In the genomic region with DNA sequence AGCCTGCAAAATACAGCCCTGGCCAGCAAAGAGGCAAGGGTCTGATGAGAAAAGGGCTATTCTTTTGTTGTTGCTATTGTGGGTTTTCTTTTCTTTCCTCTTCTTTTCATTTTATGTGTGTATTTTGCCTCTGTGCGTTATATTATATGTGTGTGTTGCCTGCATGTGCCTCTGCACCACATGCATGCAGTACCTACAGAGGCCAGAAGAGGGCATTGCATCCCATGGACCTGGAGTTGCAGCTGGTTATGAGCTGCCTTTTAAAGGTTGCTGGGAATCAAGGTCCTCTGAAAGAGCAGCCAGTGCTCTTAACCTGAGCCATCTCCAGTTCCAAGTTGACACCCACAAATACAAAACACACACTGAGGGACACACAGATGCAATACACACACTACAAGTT, we compare ENCODE assay signal across 9 mouse cellular contexts. TPM values are rescaled to one million over a fixed set of nuclear protein-coding genes. Genes with fewer than 3 reads are reported as not detected.
A peak's percentile ranks its signal among the peaks of the same experiment; 100 is the strongest.
DNase-seq lines count a peak whose midpoint lies in the region; ATAC-seq and TF ChIP-seq lines count a peak whose summit lies in the region.
"Had no signal": no experiment of that assay in that cellular context is flagged by ENCODE, and none has a peak within 500 bp of the region (broad histone marks: within the 10 kb centered on the region; RNA-seq: fewer than 3 reads in every experiment).

No protein-coding gene starts in this region.

- TF ChIP-seq CTCF in kidney, adult 2 months (conservative IDR thresholded peaks at IDR 0.05; ENCODE audit: insufficient read depth, insufficient read length, low read depth, low read length), result peak; percentile 54
- peak; percentile 78 for TF ChIP-seq CTCF in G1E (IDR thresholded peaks at IDR 0.05; ENCODE audit: low read depth, low read length)
- peak; percentile 35; the same call in 1 of the 2 replicates for TF ChIP-seq CTCF in spleen, adult 2 months (IDR thresholded peaks at IDR 0.05; ENCODE audit: extremely low read depth, insufficient read depth, insufficient read length, insufficient replicate concordance)

- H3K27ac ChIP-seq in kidney, adult 2 months (ENCODE audit: insufficient read depth, low read depth, low read length), result no peak overlapping the region
- no peak overlapping the region for H3K27ac ChIP-seq in embryonic facial prominence, embryonic 10.5 days (replicated peaks)
- H3K27ac ChIP-seq in spleen, adult 2 months (ENCODE audit: insufficient read depth, low read length), result no peak overlapping the region
- H3K27ac ChIP-seq: embryonic facial prominence, embryonic 12.5 days had no signal

- H3K9me3 ChIP-seq in G1E (replicated peaks), result 0 out of 2 replicates have a peak, but pooled peaks cover 2% of the 10 kb centered on the region
- peaks cover 4% of the 10 kb centered on the region; the same call in 1 of the 2 replicates for H3K9me3 ChIP-seq in embryonic facial prominence, embryonic 10.5 days

- H3K36me3 ChIP-seq in kidney, adult 2 months (ENCODE audit: control insufficient read depth, insufficient read depth, low read length), result no peaks in the 10 kb centered on the region
- peaks cover 92% of the 10 kb centered on the region for H3K36me3 ChIP-seq in G1E (replicated peaks)
- peaks cover 16% of the 10 kb centered on the region for H3K36me3 ChIP-seq in embryonic facial prominence, embryonic 10.5 days (replicated peaks)
- H3K36me3 ChIP-seq in spleen, adult 2 months (ENCODE audit: control insufficient read depth, insufficient read depth, low read length), result no peaks in the 10 kb centered on the region
- H3K36me3 ChIP-seq: embryonic facial prominence, embryonic 12.5 days had no signal

- 93% methylated on average over 1 of the region's 1 CpGs for WGBS in kidney, adult 2 months
- WGBS in embryonic facial prominence, embryonic 10.5 days, result 97% methylated on average over 1 of the region's 1 CpGs
- WGBS in spleen, adult 2 months, result 97% methylated on average over 1 of the region's 1 CpGs

- no peaks in the 10 kb centered on the region for H3K27me3 ChIP-seq in kidney, adult 2 months (replicated peaks; ENCODE audit: control insufficient read depth, insufficient read depth, low read length)
- no peaks in the 10 kb centered on the region for H3K27me3 ChIP-seq in G1E (ENCODE audit: insufficient read depth, low read length)
- no peaks in the 10 kb centered on the region for H3K27me3 ChIP-seq in embryonic facial prominence, embryonic 10.5 days (replicated peaks; ENCODE audit: low read depth, poor library complexity, severe bottlenecking)
- H3K27me3 ChIP-seq in spleen, adult 2 months (ENCODE audit: control insufficient read depth, insufficient read depth, low read length), result no peaks in the 10 kb centered on the region
- H3K27me3 ChIP-seq: embryonic facial prominence, embryonic 12.5 days had no signal

- no peak overlapping the region for H3K4me3 ChIP-seq in kidney, adult 2 months (ENCODE audit: insufficient read depth, low read depth, low read length)
- no peak overlapping the region for H3K4me3 ChIP-seq in G1E (ENCODE audit: low read depth, low read length)
- H3K4me3 ChIP-seq in embryonic facial prominence, embryonic 10.5 days, result no peak overlapping the region
- H3K4me3 ChIP-seq in spleen, adult 2 months (ENCODE audit: extremely low read depth, insufficient read depth, insufficient read length), result no peak overlapping the region
- H3K4me3 ChIP-seq: embryonic facial prominence, embryonic 12.5 days had no signal

- no peak for ATAC-seq in G1E (ENCODE audit: extremely low read depth, insufficient number of reproducible peaks, low FRiP score, poor library complexity, severe bottlenecking)

- no peak for TF ChIP-seq POLR2A in kidney, adult 2 months (IDR thresholded peaks at IDR 0.05; ENCODE audit: low read depth, low read length)
- no peak for TF ChIP-seq POLR2A in spleen, adult 2 months (IDR thresholded peaks at IDR 0.05; ENCODE audit: low read depth, low read length)

- H3K4me1 ChIP-seq in kidney, adult 2 months (ENCODE audit: control insufficient read depth, insufficient read depth, low read length), result no peaks in the 10 kb centered on the region; the same call in 1 of the 2 replicates
- H3K4me1 ChIP-seq in G1E (ENCODE audit: insufficient read depth, low read depth, low read length), result peaks cover 32% of the 10 kb centered on the region
- H3K4me1 ChIP-seq in embryonic facial prominence, embryonic 10.5 days, result peaks cover 16% of the 10 kb centered on the region; the same call in 1 of the 2 replicates
- H3K4me1 ChIP-seq in spleen, adult 2 months (ENCODE audit: control insufficient read depth, insufficient read depth, insufficient read length), result no peaks in the 10 kb centered on the region
- H3K4me1 ChIP-seq: embryonic facial prominence, embryonic 12.5 days had no signal

- no peak for DNase-seq in kidney, adult 2 months
- DNase-seq in kidney, adult 9 months, result no peak
- DNase-seq in G1E (ENCODE audit: low spot score), result no peak
- DNase-seq in embryonic facial prominence, embryonic 10.5 days (ENCODE audit: low spot score), result peak; percentile 42
- DNase-seq in spleen, adult 2 months (ENCODE audit: low read depth in 1 of 2, low spot score in 2 of 2), result peak in 1 of 2 experiments; percentile 39
- no peak for DNase-seq in yolk sac, embryonic 10.5 days (ENCODE audit: low spot score)
- no peak for DNase-seq in layer of hippocampus, postnatal 25 days (ENCODE audit: extremely low spot score in 1 of 2, low spot score in 1 of 2)
- DNase-seq in left cerebral cortex, adult 11 months (ENCODE audit: low spot score), result no peak

RNA-seq across cellular contexts. Expression of a gene that starts 29.1 kb away (rescaled TPM):
- polyA plus RNA-seq in kidney, adult 2 months (2012; rRNA removed), result 4.0 TPM in 2 replicates
- total RNA-seq in G1E (2014; fragmentation: Nextera tagmentation) (86.4 and 102 TPM in 2 replicates), G1E (2017) (15.6 and 20.2 TPM in 2 replicates)
- 42.2 and 44.5 TPM in 2 replicates for polyA plus RNA-seq in G1E (2012)
- polyA plus RNA-seq in embryonic facial prominence, embryonic 10.5 days (2016; fragmentation: Nextera tagmentation; extraction: Ambion mirVana), result 13.0 and 13.5 TPM in 2 replicates
- 8.8 and 9.3 TPM in 2 replicates for polyA plus RNA-seq in spleen, adult 2 months (2012; rRNA removed)
- total RNA-seq in layer of hippocampus, postnatal 25 days (2021), result 10 to 100 TPM; 27.8 to 30.6 TPM
